Mouse (Mus musculus) adrenal gland, adult (tissue): ENCODE results near the gene Vgll4.

Experiments
- DNase-seq, 2 experiments: peaks; one replicate each; pipeline ENCODE4 v3.0.0; 2022 to 2023; ENCODE audit warnings: low spot score in 1 of 2; ENCODE audit not compliant: inconsistent age in 2 of 2

Vgll4 gene

DNA sequence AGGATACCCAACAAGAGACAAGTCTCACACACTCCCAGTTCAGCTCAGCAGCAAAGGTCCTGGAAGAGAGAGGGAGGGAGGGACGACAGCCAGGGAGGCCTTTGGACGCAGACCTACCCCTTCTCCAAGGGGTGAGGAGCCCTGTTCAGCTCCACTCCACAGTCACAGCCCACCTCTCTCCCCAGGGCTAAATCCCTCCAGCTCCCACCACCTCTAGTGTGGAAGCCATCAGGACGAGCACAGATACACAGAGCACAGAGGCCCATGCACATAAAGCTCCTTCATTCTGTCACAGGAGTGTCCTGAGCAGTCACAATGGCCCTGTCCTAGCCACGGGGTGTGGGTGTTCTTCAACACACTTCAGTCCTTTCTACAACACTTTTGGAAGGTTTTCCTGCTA, 93.8 kb downstream of the Vgll4 start:
- DNase-seq: peak in 1 of 2 experiments; percentile 54

DNA sequence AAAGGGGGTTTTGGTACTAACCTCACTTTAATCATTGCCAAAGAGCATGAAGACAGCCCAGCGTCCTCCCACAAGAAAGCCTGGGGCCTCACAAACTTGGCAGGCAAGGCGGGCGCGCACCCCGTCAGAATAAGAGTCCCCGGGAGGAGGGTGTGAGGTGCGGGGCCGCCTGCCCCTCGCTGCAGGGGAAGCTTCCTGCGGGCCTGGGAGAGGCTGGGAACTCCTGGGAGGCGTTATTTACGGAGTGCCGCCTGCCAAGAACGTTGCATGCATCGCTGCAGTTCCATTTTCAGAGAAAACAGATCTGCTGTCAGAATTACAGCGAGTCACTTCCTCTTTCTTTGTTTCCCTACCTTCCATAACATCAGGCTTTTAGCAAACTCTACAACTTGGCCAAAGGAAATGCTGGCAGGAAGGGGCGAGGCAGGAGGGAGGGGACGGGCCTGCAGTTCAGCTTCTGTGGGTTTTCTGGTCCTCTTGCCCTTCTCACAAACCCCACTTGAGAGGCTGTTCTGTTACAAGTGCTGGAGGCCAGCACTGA, 94.7 kb downstream of the Vgll4 start:
- peak; percentile 94 to 97 for DNase-seq

DNA sequence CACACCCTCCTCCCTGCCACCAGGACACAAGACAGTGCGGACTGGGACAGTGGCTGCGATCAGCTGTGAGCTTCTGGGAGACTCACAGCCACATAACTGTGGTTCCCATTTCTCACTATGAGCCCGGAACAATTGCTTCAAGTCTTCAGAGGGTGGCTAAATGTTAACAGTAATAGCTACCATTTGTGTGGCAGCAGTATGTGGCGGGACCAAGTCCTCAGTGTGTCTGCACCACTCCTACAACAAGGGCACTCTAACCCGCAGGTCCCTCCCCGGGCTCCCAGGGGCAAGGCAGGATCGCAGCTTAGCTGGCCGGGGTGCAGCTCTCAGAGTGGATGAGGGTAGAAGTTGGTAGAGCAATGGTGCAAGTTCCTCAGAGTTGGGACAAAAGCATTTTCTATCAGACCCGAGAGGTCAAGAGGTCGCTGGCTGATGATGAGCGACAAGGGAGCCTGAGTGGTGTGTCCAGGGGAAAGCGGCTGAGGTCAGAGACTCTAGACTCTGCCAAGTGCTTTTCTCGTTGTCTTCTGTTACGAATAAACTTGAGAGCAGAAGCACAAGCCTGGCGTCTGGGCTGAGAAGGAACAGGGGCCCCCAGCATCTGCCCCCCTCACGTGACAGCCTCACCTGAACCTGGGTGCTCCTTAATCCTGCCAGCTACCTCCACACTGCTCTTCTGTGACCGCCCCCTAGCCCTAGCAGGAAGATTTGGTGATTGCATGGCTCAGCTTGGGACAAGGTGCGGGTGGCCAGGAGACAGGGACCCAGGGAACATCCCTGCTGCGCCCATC, 95.5 kb downstream of the Vgll4 start:
- peak; percentile 55 to 82 for DNase-seq

DNA sequence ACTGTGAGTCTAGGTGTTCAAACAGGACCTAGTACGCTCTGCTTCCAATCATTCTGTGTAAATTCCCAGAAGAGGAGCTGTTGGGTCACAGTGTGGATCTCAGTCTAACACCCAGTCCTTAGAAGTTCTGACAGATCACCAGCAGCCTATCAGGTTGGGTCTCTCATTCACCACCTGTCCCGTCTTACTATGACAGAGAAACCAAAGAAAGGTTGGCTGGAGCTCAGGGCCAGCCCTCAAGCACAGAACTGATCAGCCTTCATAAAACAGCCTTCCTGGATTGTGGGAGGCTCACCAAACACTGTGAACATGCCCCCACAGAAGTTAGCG, 96.0 kb downstream of the Vgll4 start:
- no peak for DNase-seq

DNA sequence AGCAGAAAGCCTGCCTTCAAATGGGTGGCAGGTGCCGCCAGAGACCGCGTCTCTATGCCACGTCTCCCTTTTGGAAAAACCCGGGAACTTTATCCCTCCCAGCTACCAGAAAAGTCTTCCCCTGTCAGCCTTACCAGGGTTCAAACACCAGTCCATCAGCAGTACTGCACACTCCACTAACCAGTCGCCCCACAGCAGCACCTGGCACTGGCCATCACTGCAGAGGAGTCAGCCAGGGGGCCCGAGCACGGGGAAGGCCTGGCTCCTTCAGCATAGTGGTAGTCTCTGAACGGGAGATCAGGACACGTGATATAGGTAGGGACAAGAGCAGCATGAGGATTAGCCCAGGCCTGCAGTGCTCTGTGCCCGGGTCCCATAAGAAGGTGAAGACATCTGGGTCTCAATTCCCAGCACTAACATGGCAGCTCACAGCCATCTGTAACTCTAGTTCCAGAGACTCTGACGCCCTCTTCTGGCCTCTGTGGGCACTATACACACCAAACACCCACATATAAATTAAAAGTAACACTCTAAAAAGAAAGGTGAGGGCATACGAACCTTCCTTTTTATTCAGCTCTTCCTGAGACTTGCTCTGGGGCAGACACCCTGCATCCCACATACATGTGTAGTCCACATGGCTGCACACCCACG, 98.7 kb downstream of the Vgll4 start:
- no peak for DNase-seq

DNA sequence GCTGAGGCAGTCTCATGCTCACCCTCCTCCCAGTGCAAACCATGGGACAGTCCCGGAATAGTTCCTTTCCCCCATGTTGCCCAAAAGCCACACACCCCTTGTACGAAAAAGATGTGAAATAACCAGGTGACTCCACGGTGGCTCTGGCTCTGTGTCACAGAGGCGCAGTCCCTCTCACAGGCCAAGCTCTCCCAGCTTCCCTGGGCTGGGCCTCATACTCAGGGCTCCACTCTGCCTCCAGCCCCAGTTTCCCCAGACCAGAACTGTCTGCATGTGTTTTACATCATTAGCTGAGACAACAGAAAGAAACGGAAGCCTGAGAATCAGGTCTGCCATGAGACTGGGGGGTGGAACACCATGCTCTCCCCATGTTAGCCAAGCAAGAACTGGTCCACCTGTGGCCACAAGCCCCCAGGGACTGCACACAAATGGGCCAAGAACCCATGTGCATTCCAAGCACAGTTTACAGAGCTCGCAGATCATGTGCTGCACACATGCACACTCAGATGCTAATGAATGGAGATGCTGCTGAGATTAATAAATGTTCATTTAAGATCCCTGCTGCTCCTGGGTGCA, 100.2 kb downstream of the Vgll4 start:
- peak in 1 of 2 experiments; percentile 39 for DNase-seq

DNA sequence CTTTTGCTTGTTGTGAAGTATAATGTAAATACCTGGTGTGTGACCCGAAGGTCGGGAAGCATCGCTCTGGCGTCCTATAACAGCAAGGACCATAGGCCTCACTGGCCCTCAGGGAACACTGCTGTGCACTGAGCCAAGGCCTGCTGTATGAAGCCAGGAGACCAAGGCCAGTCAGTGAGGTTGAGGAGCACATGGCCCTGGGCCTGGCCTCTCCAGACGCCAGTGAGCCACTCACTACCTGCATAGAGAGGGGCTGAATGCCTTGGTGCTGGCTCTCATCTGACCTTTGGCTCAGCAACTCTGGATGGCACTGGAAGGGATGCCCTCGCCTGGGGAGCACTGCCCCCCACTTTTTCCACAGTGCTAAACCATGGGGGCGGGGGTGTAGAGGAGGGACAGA, 101.1 kb downstream of the Vgll4 start:
- DNase-seq: peak in 1 of 2 experiments; percentile 80

DNA sequence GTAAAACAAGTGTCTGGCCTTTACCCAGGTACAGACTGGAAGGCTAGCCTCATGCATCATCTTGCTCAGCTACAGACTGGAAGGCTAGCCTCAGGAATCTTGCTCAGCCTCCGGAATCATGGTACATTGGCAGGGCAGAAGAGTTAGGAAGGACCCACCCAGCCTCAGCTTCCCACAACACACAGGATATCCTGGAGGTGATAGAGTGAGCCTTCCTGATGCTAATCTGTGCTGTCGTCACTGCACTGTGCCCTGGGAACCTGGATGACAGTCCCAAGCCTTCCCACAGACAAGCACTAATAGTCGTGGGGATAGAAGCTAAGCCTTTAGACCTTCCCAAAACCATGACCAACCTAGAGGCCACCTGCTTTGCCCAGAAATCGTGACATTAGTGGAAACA, 103.2 kb downstream of the Vgll4 start:
- DNase-seq: peak in 1 of 2 experiments; percentile 46

DNA sequence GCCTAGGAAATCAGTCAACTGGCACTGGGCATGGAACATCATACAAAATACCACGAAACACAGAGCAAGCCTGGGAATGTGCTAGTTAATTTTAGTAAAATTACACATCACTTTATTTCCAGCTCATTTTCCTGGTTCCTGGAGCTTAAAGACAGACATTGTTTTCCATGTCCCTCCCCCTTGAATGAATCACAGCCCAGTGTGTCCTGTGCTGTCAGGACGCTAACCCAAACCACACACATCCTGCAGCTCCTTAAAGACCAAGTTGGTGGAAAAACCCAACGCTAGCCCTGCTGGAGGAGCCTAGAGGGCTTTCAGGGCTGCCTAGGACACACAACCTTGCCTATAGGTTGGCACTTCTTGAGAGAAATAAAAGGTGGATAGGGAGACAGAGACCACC, 103.7 kb downstream of the Vgll4 start:
- DNase-seq: peak in 1 of 2 experiments; percentile 54

DNA sequence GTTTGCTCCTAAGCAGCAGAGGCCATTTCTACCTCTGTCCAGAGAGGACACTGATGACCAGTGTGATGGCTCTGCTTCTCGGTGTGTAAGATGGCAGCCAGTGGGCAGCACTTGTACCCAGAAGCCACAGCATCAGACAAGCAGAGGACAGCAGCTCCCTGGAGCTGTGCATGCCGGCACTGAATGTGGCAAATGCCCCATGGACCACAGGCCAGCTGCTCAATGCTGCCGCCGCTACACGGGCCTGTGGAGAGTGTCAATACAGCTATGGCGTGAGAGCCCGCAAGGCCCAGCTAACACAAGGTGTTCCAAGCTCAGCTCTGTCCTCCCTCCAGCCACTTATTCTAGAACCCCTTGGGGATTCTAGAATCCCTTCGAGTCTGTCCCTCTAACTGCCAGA, 105.4 kb downstream of the Vgll4 start:
- DNase-seq: no peak

DNA sequence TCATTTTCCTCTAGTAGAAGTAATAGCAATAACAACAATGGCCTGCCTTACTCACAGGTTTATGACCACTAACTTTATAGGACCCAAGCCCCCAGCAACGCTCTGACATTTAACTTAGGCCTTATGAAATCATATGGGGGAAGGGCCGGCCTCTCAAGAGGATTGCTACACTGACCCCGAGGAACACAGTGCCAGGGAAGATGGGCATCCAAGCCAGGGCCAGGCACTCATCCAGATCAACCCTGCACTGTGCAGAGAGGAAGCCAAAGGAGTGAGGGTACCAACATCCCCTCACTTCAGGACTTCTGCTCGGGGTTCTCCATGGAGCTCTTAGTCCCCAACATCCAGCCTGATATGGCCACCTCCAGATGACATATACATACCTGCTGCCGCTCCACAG, 106.3 kb downstream of the Vgll4 start:
- peak in 1 of 2 experiments; percentile 72 for DNase-seq

DNA sequence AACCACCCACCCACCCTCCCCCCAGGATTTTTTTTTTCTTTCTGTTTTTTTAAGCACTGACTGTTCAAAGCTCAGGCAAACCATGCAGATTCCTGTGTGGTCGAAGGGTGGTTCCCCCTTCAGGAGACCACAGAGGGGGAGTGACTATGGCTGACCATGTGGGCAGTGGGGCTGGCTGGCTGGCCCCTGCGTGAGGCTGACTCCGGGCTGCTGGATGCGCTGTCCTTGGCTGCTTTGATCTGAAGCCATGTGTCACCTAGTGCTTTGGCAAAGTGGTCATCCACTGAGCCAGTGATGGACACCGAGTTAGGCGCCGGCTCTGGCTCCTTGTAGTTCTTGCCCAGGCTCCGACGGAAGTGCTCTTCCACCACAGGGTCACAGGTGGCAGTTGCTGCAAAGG, 107.7 kb downstream of the Vgll4 start:
- peak in 1 of 2 experiments; percentile 46 for DNase-seq

DNA sequence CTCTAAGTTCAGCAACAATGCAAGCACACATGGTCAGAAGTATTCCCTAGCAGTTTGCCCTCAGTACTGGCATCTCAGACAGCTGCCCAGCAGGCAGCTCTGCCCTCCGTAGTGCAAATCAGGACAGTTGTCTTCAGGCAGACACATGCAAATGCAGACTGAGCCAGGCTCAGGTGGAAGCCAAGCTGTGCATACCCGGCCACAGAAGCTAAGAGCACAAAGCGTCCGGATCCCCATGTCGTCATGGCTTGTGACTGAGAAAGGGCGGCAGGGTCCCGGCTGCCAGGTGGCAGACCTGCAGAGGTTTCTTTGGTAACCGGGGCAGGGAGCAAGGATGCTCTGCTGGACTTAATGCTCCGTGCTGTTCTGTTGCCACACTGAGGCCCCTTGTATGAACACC, 108.2 kb downstream of the Vgll4 start:
- no peak for DNase-seq

DNA sequence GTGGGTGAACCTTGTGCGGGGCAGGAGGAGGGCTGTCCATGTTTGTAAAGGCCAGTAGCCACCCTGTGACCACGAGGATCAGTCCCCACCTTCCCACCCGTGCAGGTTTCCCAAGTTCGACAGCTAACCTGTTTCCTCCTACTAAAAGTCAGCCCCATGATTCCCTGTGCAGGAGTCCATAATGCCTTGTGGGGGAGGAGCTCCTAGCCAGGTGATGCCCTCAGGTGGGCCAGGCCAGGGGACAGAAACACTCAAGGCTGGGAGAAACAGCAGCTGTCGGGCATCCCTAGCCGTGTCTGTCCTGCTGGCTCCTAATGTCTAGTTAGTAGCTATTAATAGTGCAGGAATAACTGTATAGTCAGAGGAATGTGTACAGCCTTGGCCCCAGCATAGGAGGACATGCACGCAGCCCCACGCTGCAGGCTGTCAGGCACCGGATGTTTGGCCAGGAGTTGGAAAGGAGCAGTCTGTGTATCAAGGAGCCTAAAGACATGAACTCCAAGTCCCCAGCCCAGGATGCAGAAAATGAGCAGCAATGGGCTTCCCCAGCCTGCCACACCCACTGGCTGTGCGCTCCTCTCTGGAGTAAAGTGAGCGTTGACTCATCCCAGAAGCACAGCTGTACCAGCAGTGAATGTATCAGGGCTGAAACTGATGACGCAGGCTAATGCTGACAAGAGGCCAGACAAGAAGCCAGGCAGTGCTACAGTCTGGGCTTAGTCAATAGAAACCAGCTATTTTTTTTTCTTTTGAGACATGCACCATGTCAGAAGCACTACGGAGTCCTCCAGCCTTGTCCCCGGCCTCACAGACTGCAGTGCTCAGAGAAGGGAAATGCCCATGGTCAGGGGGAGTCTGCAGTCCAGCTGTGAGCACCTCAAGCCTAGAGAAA, 108.9 kb downstream of the Vgll4 start:
- peak; percentile 51 to 73 for DNase-seq

DNA sequence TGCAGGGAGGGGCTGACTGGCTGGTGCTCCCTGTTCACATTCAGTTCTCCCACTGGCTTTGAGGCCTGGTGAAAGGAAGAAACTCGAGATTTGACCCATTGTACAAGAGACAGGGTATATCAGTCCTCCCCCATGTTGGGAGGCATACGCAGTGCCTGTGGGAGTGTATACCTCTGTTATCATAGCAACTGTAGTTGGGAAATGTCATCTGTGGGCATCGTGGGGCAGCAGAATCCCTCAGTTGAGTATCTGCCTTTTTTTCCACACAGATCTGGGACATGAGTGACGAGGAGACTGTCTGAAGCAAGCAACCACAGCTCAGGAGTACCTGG, 111.1 kb downstream of the Vgll4 start:
- DNase-seq: no peak

DNA sequence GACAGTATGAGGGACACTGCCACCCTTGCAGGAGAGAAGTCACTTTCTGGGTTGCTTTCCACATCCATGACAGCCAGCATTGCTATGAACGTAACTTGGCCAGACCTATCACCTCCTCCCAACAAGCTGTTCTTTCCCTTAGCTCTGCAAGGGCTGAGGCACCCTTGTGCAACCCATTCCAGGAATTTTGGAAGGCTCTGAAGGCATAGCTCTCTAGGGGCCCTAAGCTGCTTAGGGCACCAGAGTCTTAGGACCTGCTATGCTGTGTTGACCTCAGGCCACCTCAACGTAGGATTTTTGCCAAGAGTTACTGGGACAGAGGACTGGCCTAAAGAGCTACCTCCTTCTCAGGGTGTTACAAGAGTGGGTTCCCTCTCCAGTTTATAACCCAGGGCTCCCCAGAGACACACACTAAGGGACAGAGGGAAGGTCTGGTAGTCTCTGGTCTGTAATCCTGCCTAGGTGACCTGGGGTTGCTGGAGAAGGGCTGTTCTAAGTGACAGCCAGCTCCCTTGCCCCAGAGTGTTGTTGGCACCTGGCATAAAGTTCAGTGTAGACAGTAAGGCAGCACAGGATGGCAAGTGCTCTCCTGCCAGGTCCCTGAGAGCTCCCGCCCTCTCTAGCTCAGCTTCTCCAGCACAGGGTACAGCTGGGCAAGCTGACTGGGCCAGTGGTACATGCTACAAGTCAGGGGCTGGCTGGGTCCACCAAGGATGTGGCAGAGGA, 111.6 kb downstream of the Vgll4 start:
- peak in 1 of 2 experiments; percentile 70 for DNase-seq

DNA sequence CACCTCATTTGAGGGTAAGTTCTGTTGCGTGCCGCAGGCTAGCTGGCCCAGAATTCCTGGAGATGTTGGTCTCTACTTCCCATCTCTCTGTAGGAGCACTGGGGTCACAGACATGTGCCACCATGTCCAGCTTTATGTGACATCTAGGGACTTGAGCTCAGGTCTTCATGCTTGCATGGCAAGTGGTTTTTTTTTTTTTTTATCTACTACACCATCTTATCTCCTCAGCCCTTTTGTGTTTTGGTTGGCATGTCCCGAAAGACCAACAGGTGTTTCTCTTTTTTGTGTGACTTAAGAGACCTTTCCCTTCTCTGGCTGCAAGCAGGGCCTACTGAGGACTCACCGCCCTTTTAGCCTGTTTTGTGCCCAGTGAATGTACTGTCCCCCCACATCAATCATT, 113.3 kb downstream of the Vgll4 start:
- DNase-seq: no peak

DNA sequence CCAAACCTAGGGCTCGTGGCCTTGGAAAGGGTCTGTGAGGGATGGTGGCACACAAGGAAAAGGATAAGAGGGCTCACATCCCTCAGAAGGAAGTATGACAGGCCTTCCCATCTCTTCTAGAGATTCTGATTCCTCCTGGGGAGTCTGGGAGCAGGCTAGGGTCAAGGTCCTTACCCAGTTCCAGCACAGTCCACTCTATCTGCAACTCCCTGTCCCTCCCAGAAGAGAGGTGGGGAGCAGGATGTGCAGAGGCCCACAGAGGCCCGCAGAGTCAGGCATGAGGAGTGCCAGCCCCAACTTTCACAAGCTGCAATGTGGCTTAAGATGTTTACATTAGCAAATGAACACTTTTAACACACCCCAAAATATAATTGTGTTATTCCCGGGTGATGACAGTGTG, 114.2 kb downstream of the Vgll4 start:
- DNase-seq: no peak

DNA sequence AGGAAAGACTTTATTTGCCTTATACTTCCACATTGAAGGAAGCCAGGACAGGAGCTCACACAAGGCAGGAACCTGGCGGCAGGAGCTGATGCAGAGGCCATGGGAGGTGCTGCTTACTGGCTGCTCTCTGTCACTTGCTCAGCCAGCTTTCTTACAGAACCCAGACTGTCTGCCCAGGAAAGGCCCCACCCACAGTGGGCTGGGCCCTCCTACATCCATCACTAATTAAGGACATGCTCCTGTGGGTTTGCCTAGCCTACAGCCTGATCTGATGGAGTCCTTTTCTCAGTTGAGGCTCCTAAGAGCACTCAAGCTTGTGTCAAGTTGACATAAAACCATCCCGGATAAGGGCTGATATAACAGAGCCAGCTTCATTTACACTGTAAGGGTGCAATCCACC, 115.4 kb downstream of the Vgll4 start:
- DNase-seq: no peak

DNA sequence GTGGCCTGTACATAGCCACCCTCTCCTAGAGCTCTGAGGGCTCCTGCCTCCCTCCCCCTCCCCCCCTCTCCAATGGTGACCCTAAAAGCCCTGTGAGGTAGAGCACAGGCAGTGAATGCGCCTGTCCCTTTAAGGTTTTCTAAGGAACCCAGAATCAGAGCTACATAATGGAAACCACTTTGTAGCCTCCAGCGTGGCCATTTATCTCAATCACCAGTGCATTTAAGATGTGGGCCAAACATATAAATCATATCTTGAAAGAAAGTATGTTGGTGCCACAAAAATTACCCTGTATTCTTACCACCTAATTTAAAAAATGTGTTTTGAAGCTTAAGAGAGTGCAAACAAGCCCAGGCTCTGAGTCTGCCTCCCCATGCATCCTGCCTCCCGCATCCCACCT, 117.1 kb downstream of the Vgll4 start:
- no peak for DNase-seq

DNA sequence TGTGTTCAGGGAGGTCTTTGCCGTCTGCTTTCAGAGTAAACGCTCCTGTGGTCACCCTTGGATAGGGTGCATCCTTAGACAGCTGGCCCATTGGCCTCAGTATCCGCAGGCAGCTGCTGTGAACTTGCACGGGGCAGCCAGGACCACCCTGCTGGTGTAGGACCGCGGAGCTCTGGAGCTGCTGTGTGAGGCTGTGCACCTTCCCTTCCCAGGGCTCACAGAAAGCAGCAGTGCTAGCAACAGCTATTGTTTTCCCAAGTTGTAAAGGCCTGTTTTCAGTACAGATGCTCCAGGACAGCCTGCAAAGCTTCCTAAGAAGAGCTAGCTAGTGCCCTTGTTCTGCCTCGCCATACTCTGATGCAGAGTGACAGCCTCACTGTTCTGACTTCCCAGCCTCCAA, 118.1 kb downstream of the Vgll4 start:
- no peak for DNase-seq
